Mouse (Mus musculus): ENCODE measurements around the gene Elmod3.

DNA sequence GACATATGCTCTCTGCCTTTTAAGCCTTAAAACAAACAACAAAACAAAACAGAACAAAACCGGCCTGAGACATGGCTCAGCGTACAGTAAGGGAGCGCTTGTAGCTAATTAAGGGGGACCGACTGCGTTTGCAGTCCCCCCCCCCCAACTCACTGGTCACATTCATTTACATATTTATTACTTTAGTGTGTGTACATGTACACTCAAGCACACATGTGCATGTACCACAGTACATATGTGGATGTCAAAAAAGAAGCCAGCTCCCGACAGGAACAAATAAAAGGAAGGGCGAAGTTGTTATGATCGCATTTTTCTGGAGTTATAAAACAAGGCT lies 45.2 kb downstream of the Elmod3 start:
- TF ChIP-seq GATA1 (IDR thresholded peaks at IDR 0.05; ENCODE audit: borderline replicate concordance, low read length): no peak
- no peak for TF ChIP-seq FLI1 (IDR thresholded peaks at IDR 0.05; ENCODE audit: low read length)
